Mouse (Mus musculus) liver, postnatal 0 days (tissue): ENCODE results near the gene Ptprd. TPM values are rescaled to one million over a fixed set of nuclear protein-coding genes. Genes with fewer than 3 reads are reported as not detected.

ENCODE experiments used
- ATAC-seq: fragments of 200-750 bp; cut with Nextera tagmentation; 2 replicates; pipeline ENCODE4 v1.8.0; 2017; ENCODE audit warnings: mild to moderate bottlenecking, moderate library complexity
- DNase-seq: peaks from one replicate; pipeline ENCODE4 v3.0.0-alpha.2; 2016
- H3K27ac ChIP-seq: fragments of 300-500 bp; sonication (generic); 2 replicates; pipeline ENCODE4 v1.5.1; 2014; ENCODE audit warnings: antibody characterized with exemption, moderate library complexity, mild to moderate bottlenecking, low read depth
- H3K27me3 ChIP-seq: fragments of 300-500 bp; sonication (generic); 2 replicates; pipeline ENCODE4 v1.6.1; 2014; ENCODE audit warnings: low read length, control low read depth, mixed read lengths; ENCODE audit not compliant: insufficient read depth
- H3K36me3 ChIP-seq: fragments of 300-500 bp; sonication (generic); replicated peaks from 2 replicates; pipeline ENCODE4 v1.6.1; 2014; ENCODE audit warnings: mild to moderate bottlenecking, control low read depth, low read length, moderate library complexity, mixed read lengths; ENCODE audit not compliant: insufficient read depth
- H3K4me1 ChIP-seq: fragments of 300-500 bp; sonication (generic); 2 replicates; pipeline ENCODE4 v1.6.1; 2014; ENCODE audit warnings: antibody characterized with exemption, mild to moderate bottlenecking, control low read depth; ENCODE audit not compliant: insufficient read depth
- H3K4me2 ChIP-seq: fragments of 300-500 bp; sonication (generic); 2 replicates; pipeline ENCODE4 v1.6.1; 2014; ENCODE audit warnings: low read depth, mild to moderate bottlenecking, low read length, moderate library complexity, mixed read lengths
- H3K4me3 ChIP-seq: fragments of 300-500 bp; sonication (generic); 2 replicates; pipeline ENCODE4 v1.5.1; 2014; ENCODE audit warnings: low read depth, low read length
- H3K9ac ChIP-seq: fragments of 300-500 bp; sonication (generic); replicated peaks from 2 replicates; pipeline ENCODE4 v1.6.1; 2014; ENCODE audit warnings: mild to moderate bottlenecking, moderate library complexity
- H3K9me3 ChIP-seq: fragments of 300-500 bp; sonication (generic); 2 replicates; pipeline ENCODE4 v1.6.1; 2016; ENCODE audit warnings: mild to moderate bottlenecking, control low read depth, low read length, mixed read lengths
- CTCF ChIP-seq: sonication (generic); IDR thresholded peaks from 2 replicates; pipeline ENCODE4 v1.5.1; 2016; ENCODE audit warnings: antibody characterized with exemption, low read depth
- EP300 ChIP-seq: IDR thresholded peaks from 2 replicates; pipeline ENCODE4 v1.6.1; 2016; ENCODE audit warnings: antibody characterized with exemption, low read depth, mild to moderate bottlenecking
- WGBS: fragments of 180-500 bp; shearing (Covaris S2); extraction: QIAGEN DNeasy Blood & Tissue Kit; methylation state at CpG from one replicate; pipeline ENCODE4 v1.1.7; 2014; ENCODE audit not compliant: insufficient replicate concordance; 5-methylcytosine and 5-hydroxymethylcytosine counted together
- polyA plus RNA-seq: library from polyadenylated mRNA; unstranded; fragments of >200 nt; fragmentation: Nextera tagmentation; extraction: Ambion mirVana; gene quantifications from 2 replicates; pipeline ENCODE4 v1.2.1, GENCODE M21; 2015

Gene Ptprd
- polyA plus RNA-seq, 1 experiment from 2014 or later = 9.3 TPM

- Histone ChIP-seq H3K36me3 (no peaks in the 10 kb centered on the region), H3K27ac (no peak overlapping the region), H3K9ac (no peak overlapping the region), H3K4me3 (no peak overlapping the region), H3K4me2 (no peak overlapping the region), H3K4me1 (no peaks in the 10 kb centered on the region), H3K27me3 (no peaks in the 10 kb centered on the region), H3K9me3 (no peaks in the 10 kb centered on the region)
- TF ChIP-seq CTCF (no peak), EP300 (no peak)
- DNase-seq (no peak), ATAC-seq (no peak)
- WGBS = 63% methylated on average over 3 of the region's 3 CpGs
Observed at GRCm38 (mm10) chr4:76485848-76486247, 1725.9 kb downstream of the Ptprd start.

- H3K4me3 ChIP-seq = no peak overlapping the region
- 49% methylated on average over 3 of the region's 3 CpGs for WGBS
- no peak for DNase-seq
Observed at GRCm38 (mm10) chr4:76468366-76469100, 1743.2 kb downstream of the Ptprd start.

GRCm38 (mm10) chr4:76464682-76465081 lies 1747.1 kb downstream of the Ptprd start:
- Histone ChIP-seq H3K4me1 (no peaks in the 10 kb centered on the region), H3K4me3 (no peak overlapping the region), H3K9ac (no peak overlapping the region), H3K27ac (no peak overlapping the region), H3K9me3 (no peaks in the 10 kb centered on the region), H3K27me3 (no peaks in the 10 kb centered on the region), H3K4me2 (no peak overlapping the region), H3K36me3 (no peaks in the 10 kb centered on the region)
- DNase-seq (no peak), ATAC-seq (no peak)
- TF ChIP-seq EP300 (no peak), CTCF (no peak)
- 53% methylated on average over 1 of the region's 1 CpGs for WGBS

More at GRCm38 (mm10) chr4:76468366-76469100, 1743.2 kb downstream of the Ptprd start:
- no peak overlapping the region for H3K27ac ChIP-seq
- no peak overlapping the region for H3K9ac ChIP-seq
- no peak for TF ChIP-seq CTCF
- TF ChIP-seq EP300 = no peak
- H3K27me3 ChIP-seq = no peaks in the 10 kb centered on the region
- H3K4me1 ChIP-seq = no peaks in the 10 kb centered on the region; the same call in 1 of the 2 replicates
- no peak for ATAC-seq
- no peaks in the 10 kb centered on the region for H3K9me3 ChIP-seq
- H3K36me3 ChIP-seq = no peaks in the 10 kb centered on the region
- no peak overlapping the region for H3K4me2 ChIP-seq

GRCm38 (mm10) chr4:76461336-76461735 lies 1750.4 kb downstream of the Ptprd start:
- no peaks in the 10 kb centered on the region for H3K27me3 ChIP-seq
- ATAC-seq = no peak
- no peak overlapping the region for H3K4me2 ChIP-seq
- no peaks in the 10 kb centered on the region for H3K4me1 ChIP-seq
- H3K9ac ChIP-seq = no peak overlapping the region
- no peaks in the 10 kb centered on the region for H3K9me3 ChIP-seq
- TF ChIP-seq EP300 (no peak), CTCF (no peak)
- no peaks in the 10 kb centered on the region for H3K36me3 ChIP-seq
- no peak overlapping the region for H3K27ac ChIP-seq
- 37% methylated on average over 5 of the region's 5 CpGs for WGBS
- DNase-seq = no peak
- H3K4me3 ChIP-seq = no peak overlapping the region

- H3K4me1 ChIP-seq = no peaks in the 10 kb centered on the region
- H3K36me3 ChIP-seq = no peaks in the 10 kb centered on the region
- no peak for DNase-seq
- no peak overlapping the region for H3K9ac ChIP-seq
- H3K9me3 ChIP-seq = no peaks in the 10 kb centered on the region
- ATAC-seq = no peak
- H3K4me3 ChIP-seq = no peak overlapping the region
- TF ChIP-seq CTCF = no peak
- TF ChIP-seq EP300 = no peak
- WGBS = 54% methylated on average over 1 of the region's 1 CpGs
- H3K27me3 ChIP-seq = no peaks in the 10 kb centered on the region
- H3K27ac ChIP-seq = no peak overlapping the region
- no peak overlapping the region for H3K4me2 ChIP-seq
Observed at GRCm38 (mm10) chr4:76460556-76460955, 1751.2 kb downstream of the Ptprd start.

GRCm38 (mm10) chr4:76459621-76460020 lies 1752.1 kb downstream of the Ptprd start:
- Histone ChIP-seq H3K27ac (no peak overlapping the region), H3K36me3 (no peaks in the 10 kb centered on the region), H3K4me1 (no peaks in the 10 kb centered on the region), H3K9ac (no peak overlapping the region), H3K4me2 (no peak overlapping the region), H3K4me3 (no peak overlapping the region), H3K9me3 (no peaks in the 10 kb centered on the region), H3K27me3 (no peaks in the 10 kb centered on the region)
- TF ChIP-seq CTCF (no peak), EP300 (no peak)
- no peak for DNase-seq
- ATAC-seq = no peak
